Mouse (Mus musculus): ENCODE results near the gene Try5.
"Not testable (repeated sequence)": the region's sequence is repeated elsewhere in the genome, so short reads cannot be mapped to it uniquely, and the experiment has no call there.

Try5 gene

GRCm38 (mm10) chr6:41316741-41317140, at the start of gene Try5:
Gene Try5, minus strand, starts transcription at chr6:41316841.
- not testable (repeated sequence) for TF ChIP-seq GATA4 (IDR thresholded peaks at IDR 0.05; ENCODE audit: insufficient replicate concordance, low read length)

- TF ChIP-seq GATA4 (IDR thresholded peaks at IDR 0.05; ENCODE audit: insufficient replicate concordance, low read length) = no peak
These were observed 37.3 kb upstream of the Try5 start, which contains the start of gene Try10 for GRCm38 (mm10) chr6:41353932-41354331. Gene Try10, plus strand, starts transcription at chr6:41354105.

GRCm38 (mm10) chr6:41301969-41302368, 14.7 kb downstream of the Try5 start, which contains the start of gene Try4:
Gene Try4, plus strand, starts transcription at chr6:41302269.
- TF ChIP-seq GATA4 (IDR thresholded peaks at IDR 0.05; ENCODE audit: insufficient replicate concordance, low read length) = no peak

GRCm38 (mm10) chr6:41298255-41298654, 18.4 kb downstream of the Try5 start:
- TF ChIP-seq GATA4 (IDR thresholded peaks at IDR 0.05; ENCODE audit: insufficient replicate concordance, low read length) = no peak

- no peak for TF ChIP-seq GATA4 (IDR thresholded peaks at IDR 0.05; ENCODE audit: insufficient replicate concordance, low read length)
These were observed 50.5 kb downstream of the Try5 start for GRCm38 (mm10) chr6:41266140-41266539.

- no peak for TF ChIP-seq GATA4 (IDR thresholded peaks at IDR 0.05; ENCODE audit: insufficient replicate concordance, low read length)
These were observed 53.8 kb downstream of the Try5 start for GRCm38 (mm10) chr6:41262796-41263195.
